Mouse (Mus musculus) ES-E14 (cell line): Measurements from ENCODE around the gene Gng4. TPM values are rescaled to one million over a fixed set of nuclear protein-coding genes. Genes with fewer than 3 reads are reported as not detected.

Source experiments
- DNase-seq: peaks from one replicate; pipeline ENCODE4 v3.0.0-alpha.2; 2013; ENCODE audit warnings: low read depth, low spot score
- H3K27ac ChIP-seq: 2 replicates; pipeline ENCODE4 v1.5.1; 2012; ENCODE audit warnings: low read depth, mild to moderate bottlenecking, low read length, moderate library complexity, mixed read lengths; ENCODE audit not compliant: poor library complexity, insufficient read depth, severe bottlenecking
- H3K36me3 ChIP-seq: 2 replicates; pipeline ENCODE4 v1.6.1; 2012; ENCODE audit warnings: mild to moderate bottlenecking, low read length, moderate library complexity, mixed read lengths; ENCODE audit not compliant: control insufficient read depth, poor library complexity, insufficient read depth, severe bottlenecking
- H3K4me1 ChIP-seq, 2 experiments: fragments of 150-350 bp in 1 of 2; sonication (generic) in 1 of 2; 2 replicates each; pipeline ENCODE4 v1.6.1; 2012; ENCODE audit warnings: low read length in 2 of 2, mild to moderate bottlenecking in 1 of 2, mixed read lengths in 1 of 2; ENCODE audit not compliant: control insufficient read depth in 2 of 2, insufficient read depth in 2 of 2, poor library complexity in 1 of 2
- H3K4me3 ChIP-seq, 2 experiments: fragments of 150-350 bp in 1 of 2; sonication (generic) in 1 of 2; 2 replicates each; pipeline ENCODE4 v1.5.1; 2012; ENCODE audit warnings: low read length in 2 of 2, low read depth in 1 of 2, mild to moderate bottlenecking in 1 of 2, mixed read lengths in 1 of 2; ENCODE audit not compliant: insufficient read depth in 1 of 2, poor library complexity in 1 of 2, severe bottlenecking in 1 of 2
- H3K9ac ChIP-seq: 2 replicates; pipeline ENCODE4 v1.6.1; 2012; ENCODE audit warnings: low read depth, mild to moderate bottlenecking, low read length, mixed read lengths; ENCODE audit not compliant: poor library complexity, insufficient read depth, severe bottlenecking
- H3K9me3 ChIP-seq: fragments of 150-350 bp; sonication (generic); 2 replicates; pipeline ENCODE4 v1.6.1; 2012; ENCODE audit warnings: low read depth, mild to moderate bottlenecking, low read length; ENCODE audit not compliant: control insufficient read depth, insufficient read depth
- CHD2 ChIP-seq: IDR thresholded peaks from 2 replicates; pipeline ENCODE4 v1.6.1; 2014; ENCODE audit warnings: mild to moderate bottlenecking, low read depth, low read length, inconsistent platforms
- HCFC1 ChIP-seq: IDR thresholded peaks from 2 replicates; pipeline ENCODE4 v1.6.1; 2012; ENCODE audit warnings: low read length, inconsistent platforms, borderline replicate concordance; ENCODE audit not compliant: insufficient read depth
- MAFK ChIP-seq: IDR thresholded peaks from 2 replicates; pipeline ENCODE4 v1.6.1; 2014; ENCODE audit warnings: mild to moderate bottlenecking, low read depth, low read length, inconsistent platforms; ENCODE audit not compliant: insufficient read depth
- ZC3H11A ChIP-seq: IDR thresholded peaks from 2 replicates; pipeline ENCODE4 v1.6.1; 2012; ENCODE audit warnings: low read depth, mild to moderate bottlenecking, inconsistent platforms, low read length, borderline replicate concordance
- ZNF384 ChIP-seq: IDR thresholded peaks from 2 replicates; pipeline ENCODE4 v1.6.1; 2012; ENCODE audit warnings: low read depth, low read length, inconsistent platforms
- in situ Hi-C, 2 experiments: fragments of 600-800 bp; cut with MboI; formaldehyde crosslinking; loops; one replicate each; pipeline ENCODE4 v1.15.1; 2025; ENCODE audit warnings: low sequenced_read_pairs in 2 of 2, inconsistent platforms in 1 of 2; ENCODE audit not compliant: unreplicated experiment in 2 of 2
- total RNA-seq: library from RNA; depleted of rRNA; stranded (reverse); fragments of 300-350 nt; gene quantifications from 2 replicates; pipeline ENCODE4 v1.2.3, GENCODE M21; 2012

The Gng4 gene
- total RNA-seq, 1 experiment, result not detected

DNA sequence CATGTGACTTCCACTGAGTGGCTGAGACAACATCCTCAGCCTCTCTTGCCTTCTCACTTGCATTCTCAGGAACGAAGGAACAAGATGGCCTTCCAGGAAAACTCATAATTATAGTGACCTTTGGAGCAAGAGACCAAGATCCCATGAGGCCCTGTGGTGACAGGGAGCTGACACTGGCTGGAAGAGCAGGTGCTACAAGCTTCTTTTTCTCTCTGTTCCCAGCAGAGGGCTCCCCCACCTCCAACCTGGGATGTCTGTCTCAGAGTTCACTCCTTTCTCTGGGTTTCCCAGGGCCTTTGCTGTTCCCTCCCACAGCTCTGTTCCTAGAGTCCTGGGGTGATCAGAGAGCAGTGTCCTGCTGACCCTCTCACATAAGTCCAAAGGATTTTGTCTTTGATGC is 44.3 kb downstream of the Gng4 start:
- no peak overlapping the region for H3K27ac ChIP-seq
- H3K9ac ChIP-seq, result no peak overlapping the region
- DNase-seq, result no peak
- H3K4me3 ChIP-seq, result no peak overlapping the region
- no peak for TF ChIP-seq HCFC1
- TF ChIP-seq ZC3H11A, result no peak
- TF ChIP-seq ZNF384, result no peak
- TF ChIP-seq CHD2, result no peak
- TF ChIP-seq MAFK, result no peak
- H3K36me3 ChIP-seq, result no peaks in the 10 kb centered on the region
- no peaks in the 10 kb centered on the region for H3K4me1 ChIP-seq
- in situ Hi-C loops, result no loop called here
- H3K9me3 ChIP-seq, result no peaks in the 10 kb centered on the region

DNA sequence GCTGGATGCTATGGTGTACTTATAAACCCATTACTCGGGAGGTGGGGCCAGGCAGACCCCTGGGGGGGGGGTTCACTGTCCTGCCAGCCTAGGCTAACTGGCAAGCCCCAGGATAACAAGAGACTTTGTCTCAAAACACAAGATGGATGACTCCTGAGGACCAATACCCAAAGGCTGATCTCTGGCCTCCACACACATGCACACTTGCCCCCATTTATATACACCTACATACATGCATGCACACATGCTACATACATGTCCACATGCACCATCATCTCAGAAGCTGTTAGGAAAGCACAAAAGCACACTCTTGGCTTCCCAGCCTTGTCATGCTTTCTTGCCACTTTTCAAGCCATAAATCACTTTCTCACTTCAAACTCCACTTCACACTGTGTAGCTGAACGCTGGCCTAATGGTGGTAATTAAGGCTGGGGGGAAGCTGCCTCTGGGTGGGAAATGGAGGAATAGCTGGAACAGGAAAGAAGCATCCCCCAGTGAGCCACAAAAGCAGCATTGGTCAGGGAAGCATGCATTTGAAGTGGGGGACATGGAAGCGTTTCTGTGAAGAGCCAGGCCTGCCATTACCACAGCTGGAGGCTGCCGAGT is 46.7 kb downstream of the Gng4 start:
- Histone ChIP-seq H3K27ac (no peak overlapping the region), H3K9me3 (no peaks in the 10 kb centered on the region), H3K36me3 (no peaks in the 10 kb centered on the region), H3K4me1 (no peaks in the 10 kb centered on the region), H3K9ac (no peak overlapping the region), H3K4me3 (no peak overlapping the region)
- DNase-seq, result no peak
- in situ Hi-C loops, result no loop called here
- TF ChIP-seq ZNF384 (no peak), MAFK (no peak), CHD2 (no peak), HCFC1 (no peak), ZC3H11A (no peak)

DNA sequence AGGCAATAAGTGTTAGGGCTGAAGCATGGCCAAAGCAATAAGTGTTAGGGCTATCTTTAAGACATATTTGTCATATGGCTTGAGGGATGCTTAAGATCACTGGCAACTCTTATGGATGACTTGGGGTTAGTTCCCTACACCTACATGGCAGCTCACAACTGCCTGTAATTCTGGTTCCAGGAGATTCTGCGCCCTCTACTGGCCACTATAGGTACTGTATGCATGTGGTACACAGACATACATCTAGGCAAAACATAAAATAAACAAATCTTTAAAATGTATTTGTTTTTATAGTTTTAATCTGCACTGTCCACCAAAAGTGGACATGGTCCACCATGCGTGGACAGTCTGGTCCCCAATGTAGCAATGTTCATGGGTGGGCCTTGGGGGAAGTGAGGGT is 51.3 kb downstream of the Gng4 start:
- Histone ChIP-seq H3K36me3 (peaks cover 3% of the 10 kb centered on the region; the same call in 1 of the 2 replicates), H3K9ac (no peak overlapping the region), H3K4me3 (no peak overlapping the region), H3K27ac (no peak overlapping the region), H3K4me1 (no peaks in the 10 kb centered on the region), H3K9me3 (peaks cover 9% of the 10 kb centered on the region)
- no peak for TF ChIP-seq CHD2
- TF ChIP-seq HCFC1, result no peak
- no peak for TF ChIP-seq ZC3H11A
- no peak for TF ChIP-seq ZNF384
- TF ChIP-seq MAFK, result no peak
- peak; percentile 33 for DNase-seq
- in situ Hi-C loops, result no loop called here

DNA sequence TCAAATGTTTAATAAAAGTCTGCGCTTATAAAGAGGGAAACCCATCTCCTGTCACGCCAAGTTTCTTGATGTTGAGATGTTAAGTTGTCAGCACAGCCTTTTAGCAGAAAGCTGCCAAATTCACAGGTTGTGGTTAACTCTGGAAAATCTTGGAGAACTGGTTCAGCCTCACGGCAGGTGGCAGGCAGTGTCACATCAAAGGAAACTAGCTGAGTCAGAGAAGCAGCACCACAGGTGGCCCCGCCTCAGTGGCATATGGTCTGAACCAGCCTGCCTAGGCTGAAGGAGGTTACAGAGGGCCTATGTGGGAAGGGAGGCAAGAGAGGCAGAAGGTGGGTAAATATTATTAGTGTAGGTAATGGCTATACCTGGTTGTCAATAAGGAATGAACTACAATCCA is 61.2 kb downstream of the Gng4 start:
- Histone ChIP-seq H3K9ac (no peak overlapping the region), H3K4me1 (no peaks in the 10 kb centered on the region), H3K27ac (no peak overlapping the region), H3K36me3 (no peaks in the 10 kb centered on the region), H3K9me3 (peaks cover under 1% of the 10 kb centered on the region; the same call in 1 of the 2 replicates), H3K4me3 (no peak overlapping the region)
- in situ Hi-C loops, result no loop called here
- TF ChIP-seq HCFC1 (no peak), MAFK (0 out of 2 replicates have a peak, but pooled peaks have one; percentile 24)
- DNase-seq, result no peak

DNA sequence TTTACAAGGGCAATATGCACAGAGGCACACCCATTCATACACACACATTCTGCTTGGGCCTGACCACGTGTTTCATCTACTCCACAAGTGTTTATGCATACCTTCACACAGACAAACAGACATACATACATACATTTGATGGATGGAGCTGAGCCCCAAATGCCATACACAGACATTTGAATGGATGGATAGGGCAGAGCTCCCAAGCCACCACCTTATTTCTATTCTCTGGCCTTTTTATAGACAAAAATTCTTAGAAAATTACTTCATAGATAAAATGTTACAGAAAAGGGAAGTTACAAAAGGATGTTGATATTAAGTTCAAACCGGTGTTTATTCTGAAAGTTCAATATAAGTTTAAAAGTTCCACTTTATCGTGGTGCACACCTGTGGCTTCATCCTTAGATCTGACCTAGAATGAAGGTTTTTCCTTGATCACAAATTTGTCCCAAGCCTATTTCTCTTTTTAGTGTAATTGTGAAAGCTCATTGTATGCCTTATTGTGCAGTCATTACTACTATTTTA is 63.3 kb downstream of the Gng4 start:
- no peak for DNase-seq
- no peak overlapping the region for H3K9ac ChIP-seq
- H3K36me3 ChIP-seq, result no peaks in the 10 kb centered on the region
- TF ChIP-seq ZNF384 (no peak), MAFK (no peak), HCFC1 (no peak), ZC3H11A (no peak), CHD2 (no peak)
- no peak overlapping the region for H3K27ac ChIP-seq
- no peaks in the 10 kb centered on the region for H3K9me3 ChIP-seq
- in situ Hi-C loops, result no loop called here
- no peaks in the 10 kb centered on the region for H3K4me1 ChIP-seq
- H3K4me3 ChIP-seq, result no peak overlapping the region
